Mouse (Mus musculus): ENCODE data around the gene Nol3. TPM values are rescaled to one million over a fixed set of nuclear protein-coding genes. Genes with fewer than 3 reads are reported as not detected.

Nol3 gene
- polyA plus RNA-seq, 1 experiment from 2014 or later: 0.62 TPM

DNA sequence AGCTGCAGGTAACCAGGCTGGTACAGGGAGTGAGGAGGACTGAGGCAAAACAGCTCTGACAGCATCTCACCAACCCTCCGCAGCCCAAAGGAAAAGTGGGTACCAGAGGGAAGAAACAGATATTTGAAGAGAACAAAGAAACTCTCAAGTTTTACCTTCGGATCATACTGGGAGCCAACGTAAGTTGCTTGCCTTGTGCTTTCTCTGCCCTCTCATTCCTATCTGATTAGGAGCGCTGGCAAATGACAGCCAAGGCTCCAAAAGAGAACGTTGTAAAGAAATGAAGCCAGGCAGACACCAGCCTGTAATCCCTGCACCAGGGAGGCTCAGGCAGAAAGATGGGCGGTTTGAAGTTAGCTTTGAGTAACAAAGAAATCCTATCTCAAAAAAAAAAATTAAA, 51.0 kb downstream of the Nol3 start:
- DNase-seq (ENCODE audit: low spot score): no peak
- H3K27me3 ChIP-seq (replicated peaks; ENCODE audit: low read depth, poor library complexity, severe bottlenecking): no peaks in the 10 kb centered on the region
- peak overlapping the region; percentile 84 for H3K4me3 ChIP-seq
- H3K27ac ChIP-seq (replicated peaks): peak overlapping the region; percentile 88
- no peaks in the 10 kb centered on the region for H3K9me3 ChIP-seq
- WGBS: 45% methylated on average over 6 of the region's 6 CpGs
- H3K36me3 ChIP-seq (replicated peaks): peaks cover 55% of the 10 kb centered on the region
- H3K4me1 ChIP-seq: peaks cover 21% of the 10 kb centered on the region

- Histone ChIP-seq H3K27me3 (replicated peaks; ENCODE audit: low read depth, poor library complexity, severe bottlenecking) (no peaks in the 10 kb centered on the region), H3K4me1 (peaks cover 13% of the 10 kb centered on the region), H3K27ac (replicated peaks) (no peak overlapping the region), H3K9me3 (no peaks in the 10 kb centered on the region), H3K4me3 (no peak overlapping the region), H3K36me3 (replicated peaks) (peaks cover 79% of the 10 kb centered on the region)
- DNase-seq (ENCODE audit: low spot score): no peak
- 95% methylated on average over 12 of the region's 12 CpGs for WGBS
Observed at GRCm38 (mm10) chr8:105330325-105330724, 54.4 kb downstream of the Nol3 start.

DNA sequence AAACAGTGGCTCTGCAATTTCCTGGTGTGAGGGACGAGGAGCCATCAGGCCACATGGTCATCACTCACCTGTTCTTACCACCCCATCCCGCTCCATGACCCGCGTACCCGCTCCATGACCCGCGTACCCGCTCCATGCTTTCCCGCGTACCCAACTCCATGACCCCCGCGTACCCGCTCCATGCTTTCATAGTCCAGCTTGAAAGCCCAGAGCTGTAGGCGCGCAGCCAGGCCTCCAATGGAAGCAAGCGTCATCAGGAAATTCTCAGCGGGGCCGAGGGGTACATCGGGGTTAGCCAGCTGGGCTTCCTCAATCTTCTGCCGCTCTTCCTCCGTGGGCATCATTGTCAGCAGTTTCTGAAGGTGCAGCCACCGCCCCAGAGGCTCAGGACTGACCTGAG, 55.5 kb downstream of the Nol3 start:
- H3K9me3 ChIP-seq: no peaks in the 10 kb centered on the region
- 94% methylated on average over 22 of the region's 22 CpGs for WGBS

More for the DNA sequence above, 55.5 kb downstream of the Nol3 start:
- Histone ChIP-seq H3K27me3 (replicated peaks; ENCODE audit: low read depth, poor library complexity, severe bottlenecking) (no peaks in the 10 kb centered on the region), H3K4me1 (peaks cover 9% of the 10 kb centered on the region), H3K36me3 (replicated peaks) (peaks cover 90% of the 10 kb centered on the region), H3K27ac (replicated peaks) (no peak overlapping the region), H3K4me3 (no peak overlapping the region)
- DNase-seq (ENCODE audit: low spot score): no peak

MicroRNAs encoded within 50 kb of the gene (microRNA counts, 519-probe panel; counts per million panel counts)
- 1,837 counts per million, percentile 60 among the panel's probes with 10 or more counts for microRNA mmu-miR-328

Small RNA genes within 50 kb of the gene (microRNA-seq; reads per million reads assigned to microRNA genes)
- gene Gm27320 (not detected), gene Mir328 (163 reads per million, percentile 53 among the genes with 10 or more reads in this experiment)

Other genes with a start within 250 kb of the Nol3 start
- not detected in 2 replicates for gene Ces3a, start 227.5 kb upstream of the Nol3 start, polyA plus RNA-seq (2016; fragmentation: Nextera tagmentation; extraction: Ambion mirVana)
- not detected in 2 replicates for gene Ces3b, start 192.4 kb upstream of the Nol3 start, polyA plus RNA-seq (2016; fragmentation: Nextera tagmentation; extraction: Ambion mirVana)
- not detected in 2 replicates for gene Ces4a, start 144.3 kb upstream of the Nol3 start, polyA plus RNA-seq (2016; fragmentation: Nextera tagmentation; extraction: Ambion mirVana)
- 67.5 and 73.2 TPM in 2 replicates for gene Cbfb, start 105.5 kb upstream of the Nol3 start, polyA plus RNA-seq (2016; fragmentation: Nextera tagmentation; extraction: Ambion mirVana)
- 25.9 and 27.1 TPM in 2 replicates for gene D230025D16Rik, start 51.0 kb upstream of the Nol3 start, polyA plus RNA-seq (2016; fragmentation: Nextera tagmentation; extraction: Ambion mirVana)
- gene B3gnt9, start 21.0 kb upstream of the Nol3 start, polyA plus RNA-seq (2016; fragmentation: Nextera tagmentation; extraction: Ambion mirVana): 1.6 and 1.7 TPM in 2 replicates
- 14.6 and 16.7 TPM in 2 replicates for gene Tradd, start 11.5 kb upstream of the Nol3 start, polyA plus RNA-seq (2016; fragmentation: Nextera tagmentation; extraction: Ambion mirVana)
- 0.63 and 0.92 TPM in 2 replicates for gene Fbxl8, start 11.5 kb upstream of the Nol3 start, polyA plus RNA-seq (2016; fragmentation: Nextera tagmentation; extraction: Ambion mirVana)
- 0.21 TPM in 1 of 2 replicates, not detected in the other for gene Hsf4, start 6.3 kb upstream of the Nol3 start, polyA plus RNA-seq (2016; fragmentation: Nextera tagmentation; extraction: Ambion mirVana)
- gene 4931428F04Rik, start 13.7 kb downstream of the Nol3 start, polyA plus RNA-seq (2016; fragmentation: Nextera tagmentation; extraction: Ambion mirVana): 20.7 and 23.9 TPM in 2 replicates
- 9.9 and 11.6 TPM in 2 replicates for gene Exoc3l, start 20.0 kb downstream of the Nol3 start, polyA plus RNA-seq (2016; fragmentation: Nextera tagmentation; extraction: Ambion mirVana)
- 125 and 138 TPM in 2 replicates for gene E2f4, start 21.5 kb downstream of the Nol3 start, polyA plus RNA-seq (2016; fragmentation: Nextera tagmentation; extraction: Ambion mirVana)
- 2.7 and 3.5 TPM in 2 replicates for gene Elmo3, start 29.5 kb downstream of the Nol3 start, polyA plus RNA-seq (2016; fragmentation: Nextera tagmentation; extraction: Ambion mirVana)
- gene Lrrc29, start 50.1 kb downstream of the Nol3 start, polyA plus RNA-seq (2016; fragmentation: Nextera tagmentation; extraction: Ambion mirVana): 1.3 TPM in 2 replicates
- 93.0 and 99.4 TPM in 2 replicates for gene Tmem208, start 50.2 kb downstream of the Nol3 start, polyA plus RNA-seq (2016; fragmentation: Nextera tagmentation; extraction: Ambion mirVana)
- gene Fhod1, start 71.8 kb downstream of the Nol3 start, polyA plus RNA-seq (2016; fragmentation: Nextera tagmentation; extraction: Ambion mirVana): 2.9 and 3.3 TPM in 2 replicates
- 5.5 and 5.7 TPM in 2 replicates for gene Slc9a5, start 72.7 kb downstream of the Nol3 start, polyA plus RNA-seq (2016; fragmentation: Nextera tagmentation; extraction: Ambion mirVana)
- 0.34 and 0.83 TPM in 2 replicates for gene Plekhg4, start 97.1 kb downstream of the Nol3 start, polyA plus RNA-seq (2016; fragmentation: Nextera tagmentation; extraction: Ambion mirVana)
- gene Kctd19, start 137.4 kb downstream of the Nol3 start, polyA plus RNA-seq (2016; fragmentation: Nextera tagmentation; extraction: Ambion mirVana): 0.08 and 0.16 TPM in 2 replicates
- 0.29 and 0.67 TPM in 2 replicates for gene Lrrc36, start 137.4 kb downstream of the Nol3 start, polyA plus RNA-seq (2016; fragmentation: Nextera tagmentation; extraction: Ambion mirVana)
- gene Tppp3, start 195.4 kb downstream of the Nol3 start, polyA plus RNA-seq (2016; fragmentation: Nextera tagmentation; extraction: Ambion mirVana): 35.7 and 48.8 TPM in 2 replicates
- 19.2 and 20.5 TPM in 2 replicates for gene Zdhhc1, start 220.8 kb downstream of the Nol3 start, polyA plus RNA-seq (2016; fragmentation: Nextera tagmentation; extraction: Ambion mirVana)
- 18.8 and 22.2 TPM in 2 replicates for gene Hsd11b2, start 242.6 kb downstream of the Nol3 start, polyA plus RNA-seq (2016; fragmentation: Nextera tagmentation; extraction: Ambion mirVana)